Mouse (Mus musculus): ENCODE data around the gene Sertad2. TPM values are rescaled to one million over a fixed set of nuclear protein-coding genes. Genes with fewer than 3 reads are reported as not detected.

Sertad2 gene
- polyA plus RNA-seq (2016; fragmentation: Nextera tagmentation; extraction: Ambion mirVana): 32.2 and 33.1 TPM in 2 replicates

DNA sequence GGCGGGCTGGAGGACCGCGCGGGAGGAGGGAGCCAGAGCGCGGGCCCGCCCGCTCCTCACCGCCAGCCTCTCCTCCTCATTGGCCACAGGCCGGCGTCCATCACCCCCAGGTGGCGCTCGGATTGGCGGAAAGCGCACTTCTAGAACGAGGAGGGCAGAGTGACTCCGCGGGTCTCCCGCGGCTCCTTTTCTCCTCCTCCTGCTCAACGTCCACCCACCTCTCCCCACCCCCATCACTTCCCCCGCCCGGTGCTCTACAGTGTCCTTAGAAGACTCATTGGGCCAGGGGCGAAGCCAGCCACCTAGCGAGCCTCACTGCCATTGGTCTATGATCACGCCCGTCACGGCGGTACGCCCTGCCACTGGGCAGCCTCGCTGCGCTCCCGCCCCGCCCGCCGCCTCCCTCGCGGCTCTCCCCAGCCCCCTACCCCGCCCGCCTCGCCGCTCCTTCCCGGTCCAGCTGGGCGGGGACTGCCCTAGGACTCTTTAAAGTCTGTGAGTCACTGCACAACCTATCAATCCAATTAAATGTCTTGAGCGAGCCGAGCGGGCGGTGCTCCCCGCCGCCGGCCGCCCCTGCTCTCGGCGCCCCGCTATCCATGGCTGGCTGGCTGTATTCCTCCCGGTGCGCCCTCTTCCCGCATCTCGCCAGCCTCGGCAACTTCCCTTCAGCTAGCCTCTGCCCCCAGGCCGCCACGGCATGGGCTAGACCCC is at the start of gene Sertad2:
Sertad2 (plus strand) TSS at position 515 of the 714 bp plus-strand sequence.
- Histone ChIP-seq H3K27ac (ENCODE audit: poor library complexity, severe bottlenecking) (peak within 1 kb of the TSS; percentile 97), H3K36me3 (no peaks in the 10 kb centered on the region), H3K27me3 (replicated peaks) (no peaks in the 10 kb centered on the region), H3K4me1 (replicated peaks) (peaks cover 12% of the 10 kb centered on the region), H3K9ac (peak within 1 kb of the TSS; percentile 97), H3K4me2 (peak within 1 kb of the TSS; percentile 70), H3K4me3 (peak within 1 kb of the TSS; percentile 94), H3K9me3 (replicated peaks) (no peaks in the 10 kb centered on the region)
- peak; percentile 96 for ATAC-seq (ENCODE audit: insufficient number of reproducible peaks, low FRiP score)
- WGBS: under 1% methylated on average over 61 of the region's 62 CpGs

DNA sequence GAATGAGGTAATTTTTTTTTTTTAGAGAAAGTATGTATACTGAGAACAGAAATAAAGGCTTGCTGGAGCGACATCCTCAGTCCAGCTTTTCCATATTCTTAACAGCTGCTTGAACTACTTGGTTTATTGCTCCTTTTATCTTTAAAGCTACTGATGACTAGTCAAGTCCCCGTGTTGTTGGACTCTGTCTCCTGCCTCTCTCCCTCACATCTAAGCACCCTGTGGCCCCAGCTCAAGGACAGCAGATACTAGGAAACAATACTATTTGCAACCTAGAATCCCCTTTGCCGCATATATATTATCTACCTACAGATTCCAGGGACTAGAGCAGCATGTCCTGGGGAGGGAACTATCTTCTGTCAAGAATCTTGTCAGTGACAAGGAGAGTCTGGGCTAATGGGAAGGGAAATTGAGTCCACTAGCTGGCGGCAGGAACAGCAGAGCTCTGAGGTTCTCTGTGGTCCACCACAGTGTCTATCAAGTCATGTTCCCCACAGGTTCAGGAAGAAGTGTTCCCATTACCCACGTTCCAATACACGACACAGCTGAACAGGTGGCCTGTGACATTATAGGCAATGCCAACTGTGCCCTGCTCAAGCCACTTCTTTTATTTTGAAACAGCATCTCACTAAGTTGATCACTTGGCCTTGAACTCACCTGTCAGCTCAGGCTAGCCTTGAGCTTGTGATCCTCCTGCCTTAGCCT is 49.0 kb upstream of the Sertad2 start:
- 70% methylated on average over 6 of the region's 6 CpGs for WGBS

DNA sequence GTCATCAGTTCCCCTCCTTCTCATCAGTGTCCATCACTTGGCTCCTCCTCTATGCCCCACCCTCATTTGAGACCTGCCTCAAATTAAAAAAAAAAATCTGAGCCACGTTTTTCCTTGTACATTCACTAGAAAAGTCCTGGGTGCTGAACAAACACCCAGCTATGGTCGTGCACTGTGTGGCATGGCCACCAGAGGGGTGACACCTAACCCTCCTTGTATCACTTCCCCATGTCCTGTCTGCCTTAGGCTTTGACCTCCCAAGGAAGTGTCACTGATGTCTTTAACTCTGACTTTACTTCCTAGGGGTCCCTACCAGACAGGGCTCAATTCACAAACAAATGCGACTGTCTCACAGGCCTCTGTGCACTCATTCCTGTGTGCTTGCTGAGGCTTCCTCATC is 42.5 kb upstream of the Sertad2 start:
- Histone ChIP-seq H3K27me3 (replicated peaks) (peaks cover under 1% of the 10 kb centered on the region), H3K4me1 (replicated peaks) (no peaks in the 10 kb centered on the region), H3K4me2 (no peak overlapping the region), H3K36me3 (no peaks in the 10 kb centered on the region), H3K9ac (no peak overlapping the region), H3K9me3 (replicated peaks) (no peaks in the 10 kb centered on the region), H3K4me3 (no peak overlapping the region), H3K27ac (ENCODE audit: poor library complexity, severe bottlenecking) (no peak overlapping the region)
- 41% methylated on average over 3 of the region's 3 CpGs for WGBS
- ATAC-seq (ENCODE audit: insufficient number of reproducible peaks, low FRiP score): no peak

More for the DNA sequence above, 49.0 kb upstream of the Sertad2 start:
- H3K4me3 ChIP-seq: no peak overlapping the region
- H3K27ac ChIP-seq (ENCODE audit: poor library complexity, severe bottlenecking): no peak overlapping the region
- H3K9ac ChIP-seq: no peak overlapping the region
- no peaks in the 10 kb centered on the region for H3K4me1 ChIP-seq (replicated peaks)
- H3K4me2 ChIP-seq: no peak overlapping the region
- H3K9me3 ChIP-seq (replicated peaks): no peaks in the 10 kb centered on the region
- H3K36me3 ChIP-seq: no peaks in the 10 kb centered on the region
- ATAC-seq (ENCODE audit: insufficient number of reproducible peaks, low FRiP score): no peak
- peaks cover 25% of the 10 kb centered on the region for H3K27me3 ChIP-seq (replicated peaks)

DNA sequence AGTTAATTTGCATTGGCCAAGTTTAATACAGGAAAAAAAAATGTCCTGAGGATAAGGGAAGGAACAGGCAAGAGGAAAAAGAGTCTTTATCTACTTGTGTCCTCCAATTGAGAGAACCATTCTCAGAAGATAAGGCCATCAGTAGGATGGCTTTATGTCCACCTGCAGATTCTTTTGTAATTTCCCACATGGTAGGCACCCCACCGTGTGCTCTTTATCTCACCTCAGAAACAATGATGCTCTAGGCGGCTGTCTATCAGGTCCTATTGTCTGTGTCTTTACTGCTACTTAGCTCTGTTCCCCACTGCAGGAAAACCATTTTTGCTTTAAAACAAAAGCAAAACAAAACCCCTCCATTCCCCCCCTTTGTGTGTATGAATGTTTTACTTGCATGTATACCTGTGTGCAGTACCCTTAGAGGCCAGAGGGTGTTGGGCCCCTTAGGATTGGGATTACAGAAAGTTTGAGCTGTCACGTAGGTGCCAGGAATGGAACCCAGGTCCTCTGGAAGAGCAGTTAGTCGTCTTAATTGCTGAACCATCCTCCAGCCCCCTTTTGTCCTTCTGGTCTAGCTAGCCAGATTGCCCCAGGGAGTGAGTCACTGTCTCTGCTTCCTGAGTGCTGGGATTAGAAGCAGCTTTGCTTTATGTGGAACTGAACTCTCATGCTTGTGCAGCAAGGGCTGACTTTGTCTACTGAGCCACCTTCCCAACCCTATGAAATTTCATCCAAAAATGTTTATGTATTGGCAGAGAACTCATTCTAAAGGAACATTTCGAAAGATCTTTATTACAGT is 41.7 kb upstream of the Sertad2 start:
- Histone ChIP-seq H3K4me3 (no peak overlapping the region), H3K27me3 (replicated peaks) (no peaks in the 10 kb centered on the region; the same call in none of the 2 replicates), H3K4me2 (no peak overlapping the region), H3K36me3 (no peaks in the 10 kb centered on the region), H3K27ac (ENCODE audit: poor library complexity, severe bottlenecking) (no peak overlapping the region), H3K4me1 (replicated peaks) (no peaks in the 10 kb centered on the region), H3K9me3 (replicated peaks) (no peaks in the 10 kb centered on the region), H3K9ac (no peak overlapping the region)
- 63% methylated on average over 5 of the region's 5 CpGs for WGBS
- ATAC-seq (ENCODE audit: insufficient number of reproducible peaks, low FRiP score): no peak

DNA sequence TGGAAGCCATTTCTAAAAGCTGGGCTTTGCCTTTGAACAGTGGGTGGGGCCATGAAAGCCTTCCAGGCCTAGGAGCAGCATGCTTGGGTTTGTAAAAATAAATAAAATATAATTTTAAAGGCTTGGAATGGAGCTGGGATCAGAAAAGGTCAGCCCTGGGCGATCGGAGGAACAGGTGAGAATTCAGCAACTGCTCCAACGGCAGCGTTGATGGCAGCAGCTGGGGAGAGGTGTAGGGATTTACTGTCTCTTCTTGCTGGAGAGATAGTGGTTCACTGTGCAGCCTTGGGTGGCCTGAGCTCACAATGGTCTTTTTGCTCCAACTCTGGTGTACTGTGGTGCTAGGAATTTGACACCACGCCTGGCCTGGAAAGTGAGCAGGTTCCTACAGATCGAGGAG is 29.5 kb upstream of the Sertad2 start:
- Histone ChIP-seq H3K27me3 (replicated peaks) (no peaks in the 10 kb centered on the region), H3K36me3 (no peaks in the 10 kb centered on the region), H3K4me3 (no peak overlapping the region), H3K4me1 (replicated peaks) (no peaks in the 10 kb centered on the region), H3K4me2 (no peak overlapping the region), H3K27ac (ENCODE audit: poor library complexity, severe bottlenecking) (no peak overlapping the region), H3K9me3 (replicated peaks) (peaks cover 8% of the 10 kb centered on the region), H3K9ac (no peak overlapping the region)
- ATAC-seq (ENCODE audit: insufficient number of reproducible peaks, low FRiP score): no peak
- WGBS: 89% methylated on average over 6 of the region's 6 CpGs

DNA sequence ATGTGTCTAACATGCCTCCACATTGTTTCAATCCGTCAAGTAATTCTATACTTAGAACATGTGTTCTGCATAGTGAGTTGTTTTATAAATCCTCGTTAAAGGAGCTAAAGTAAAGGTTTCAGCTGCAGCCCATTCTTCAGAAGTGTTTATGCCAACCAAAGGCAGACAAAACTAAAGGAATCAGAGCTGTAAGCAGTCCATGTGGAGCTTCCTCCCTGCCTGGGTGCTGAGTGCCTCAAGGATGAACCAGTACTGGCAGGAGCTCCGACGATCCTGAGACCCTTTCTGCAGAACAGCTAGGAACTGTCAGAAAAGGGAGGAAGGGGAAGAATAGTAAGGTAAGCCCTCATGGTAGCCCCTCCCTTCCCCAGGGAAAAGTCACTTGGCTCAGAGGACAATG is 28.3 kb upstream of the Sertad2 start:
- no peak overlapping the region for H3K27ac ChIP-seq (ENCODE audit: poor library complexity, severe bottlenecking)
- no peaks in the 10 kb centered on the region for H3K27me3 ChIP-seq (replicated peaks)
- no peak overlapping the region for H3K9ac ChIP-seq
- no peaks in the 10 kb centered on the region for H3K36me3 ChIP-seq
- no peak for ATAC-seq (ENCODE audit: insufficient number of reproducible peaks, low FRiP score)
- peaks cover 8% of the 10 kb centered on the region for H3K9me3 ChIP-seq (replicated peaks)
- no peak overlapping the region for H3K4me3 ChIP-seq
- 77% methylated on average over 4 of the region's 4 CpGs for WGBS
- H3K4me2 ChIP-seq: no peak overlapping the region
- H3K4me1 ChIP-seq (replicated peaks): no peaks in the 10 kb centered on the region

DNA sequence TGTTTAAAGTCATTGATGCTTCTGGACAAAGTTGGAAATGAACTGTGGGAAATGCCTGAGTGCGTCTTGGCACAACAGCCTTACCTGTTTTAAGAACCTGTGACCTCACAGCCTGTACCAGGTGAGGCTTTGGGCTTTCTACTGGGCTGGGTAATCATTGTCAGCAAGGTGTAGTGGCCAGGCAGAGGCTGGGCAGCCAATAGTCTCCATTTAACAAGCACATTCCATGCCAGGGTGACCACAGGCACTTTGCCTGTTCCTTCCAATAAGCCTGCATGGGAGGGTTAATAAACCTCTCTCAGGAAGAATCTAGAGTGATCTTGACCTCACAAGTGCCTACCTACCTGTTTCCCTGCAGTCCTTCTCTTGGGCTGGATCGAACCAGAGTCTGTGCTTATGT is 21.7 kb upstream of the Sertad2 start:
- Histone ChIP-seq H3K4me2 (no peak overlapping the region), H3K9me3 (replicated peaks) (no peaks in the 10 kb centered on the region), H3K4me1 (replicated peaks) (no peaks in the 10 kb centered on the region), H3K27me3 (replicated peaks) (no peaks in the 10 kb centered on the region), H3K27ac (ENCODE audit: poor library complexity, severe bottlenecking) (no peak overlapping the region), H3K9ac (no peak overlapping the region), H3K36me3 (no peaks in the 10 kb centered on the region), H3K4me3 (no peak overlapping the region)
- 89% methylated on average over 2 of the region's 2 CpGs for WGBS
- ATAC-seq (ENCODE audit: insufficient number of reproducible peaks, low FRiP score): no peak

DNA sequence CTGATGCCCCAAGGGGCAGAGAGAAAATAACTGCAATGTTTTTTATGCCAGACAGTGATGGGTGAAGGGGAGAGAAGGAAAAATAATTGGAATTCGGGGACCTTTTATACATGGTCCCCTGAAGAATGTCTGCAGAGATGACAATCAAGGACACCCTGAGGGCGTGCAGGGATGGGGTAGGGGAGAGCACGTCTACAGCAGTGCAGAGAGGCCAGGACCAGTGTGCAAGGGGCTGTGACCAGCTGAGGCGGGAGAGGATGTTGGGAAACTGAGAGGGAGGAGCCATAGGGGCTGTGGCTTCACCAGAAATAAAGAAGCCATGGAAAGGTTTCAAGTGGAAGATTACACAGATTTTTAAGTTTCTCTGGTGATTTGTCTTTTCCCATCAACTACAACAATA is 20.3 kb upstream of the Sertad2 start:
- Histone ChIP-seq H3K4me3 (no peak overlapping the region), H3K4me2 (no peak overlapping the region), H3K36me3 (no peaks in the 10 kb centered on the region), H3K27ac (ENCODE audit: poor library complexity, severe bottlenecking) (no peak overlapping the region), H3K27me3 (replicated peaks) (no peaks in the 10 kb centered on the region), H3K9me3 (replicated peaks) (no peaks in the 10 kb centered on the region), H3K9ac (no peak overlapping the region), H3K4me1 (replicated peaks) (no peaks in the 10 kb centered on the region)
- ATAC-seq (ENCODE audit: insufficient number of reproducible peaks, low FRiP score): no peak
- 71% methylated on average over 4 of the region's 4 CpGs for WGBS

DNA sequence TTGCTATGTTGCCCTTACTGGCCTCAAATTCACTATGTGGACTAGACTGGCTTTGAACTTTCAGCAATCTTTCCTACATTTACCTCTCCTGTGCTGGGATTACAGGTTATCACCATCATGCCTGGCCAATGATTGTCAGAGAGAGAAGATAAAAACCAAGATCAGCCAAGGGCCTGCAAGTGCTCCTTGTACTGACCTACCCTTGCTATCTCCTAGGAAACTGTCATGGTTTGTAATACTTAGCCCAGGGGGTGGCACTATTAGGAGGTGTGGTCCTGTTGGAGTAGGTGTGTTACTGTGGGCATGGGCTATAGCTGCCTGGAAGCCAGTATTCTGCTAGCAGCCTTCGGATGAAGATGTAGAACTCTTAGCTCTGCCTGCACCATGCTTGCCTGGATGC is 18.6 kb upstream of the Sertad2 start:
- WGBS: 86% methylated on average over 1 of the region's 1 CpGs
- no peaks in the 10 kb centered on the region for H3K9me3 ChIP-seq (replicated peaks)
- H3K27ac ChIP-seq (ENCODE audit: poor library complexity, severe bottlenecking): no peak overlapping the region
- H3K27me3 ChIP-seq (replicated peaks): no peaks in the 10 kb centered on the region
- H3K9ac ChIP-seq: no peak overlapping the region
- no peak overlapping the region for H3K4me2 ChIP-seq
- H3K4me1 ChIP-seq (replicated peaks): no peaks in the 10 kb centered on the region
- H3K4me3 ChIP-seq: no peak overlapping the region
- H3K36me3 ChIP-seq: no peaks in the 10 kb centered on the region
- no peak for ATAC-seq (ENCODE audit: insufficient number of reproducible peaks, low FRiP score)

DNA sequence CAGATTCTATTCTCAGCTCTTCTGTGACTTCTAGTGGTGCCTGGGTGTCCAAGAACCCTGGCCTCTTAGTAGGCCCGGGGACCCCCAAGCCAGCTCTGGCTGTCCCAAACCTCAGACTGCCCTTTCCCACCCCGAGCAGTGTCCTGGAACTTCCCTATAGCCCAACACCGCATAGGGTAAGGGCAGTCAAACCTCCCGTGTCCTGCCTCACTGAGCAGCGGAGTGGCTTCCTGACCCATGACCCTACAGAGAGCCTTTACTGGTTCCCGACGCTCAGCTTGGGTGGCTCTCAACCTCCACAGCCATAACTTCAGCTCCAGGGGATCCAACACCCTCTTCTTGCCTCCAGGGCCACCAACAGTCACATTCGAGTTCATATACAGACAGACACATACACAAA is 17.1 kb upstream of the Sertad2 start:
- Histone ChIP-seq H3K27me3 (replicated peaks) (no peaks in the 10 kb centered on the region), H3K4me1 (replicated peaks) (no peaks in the 10 kb centered on the region), H3K9me3 (replicated peaks) (no peaks in the 10 kb centered on the region), H3K4me2 (no peak overlapping the region), H3K9ac (no peak overlapping the region), H3K4me3 (no peak overlapping the region), H3K36me3 (no peaks in the 10 kb centered on the region), H3K27ac (ENCODE audit: poor library complexity, severe bottlenecking) (no peak overlapping the region)
- no peak for ATAC-seq (ENCODE audit: insufficient number of reproducible peaks, low FRiP score)
- WGBS: 83% methylated on average over 8 of the region's 8 CpGs

DNA sequence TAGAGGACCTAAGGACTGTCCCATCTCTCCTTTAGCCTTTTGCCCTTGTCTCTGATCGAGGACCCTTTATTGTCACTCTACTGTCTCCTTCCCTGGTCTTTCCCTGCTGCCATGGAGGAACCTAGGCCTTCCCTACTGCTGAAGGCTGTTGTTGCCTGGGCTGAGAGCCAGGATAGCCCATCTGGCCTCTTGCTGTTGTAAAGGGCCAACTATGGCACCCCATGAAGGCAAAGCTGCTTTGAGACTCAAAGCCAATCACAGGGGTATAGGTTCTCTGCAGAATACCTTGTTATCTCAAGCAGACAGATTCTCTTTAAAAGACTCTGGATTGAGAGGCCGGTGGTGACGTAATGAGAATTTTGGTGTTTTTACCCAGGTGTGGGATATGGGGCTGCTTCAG is 15.2 kb upstream of the Sertad2 start:
- peaks cover 3% of the 10 kb centered on the region; the same call in 1 of the 2 replicates for H3K4me1 ChIP-seq (replicated peaks)
- H3K27ac ChIP-seq (ENCODE audit: poor library complexity, severe bottlenecking): no peak overlapping the region
- H3K27me3 ChIP-seq (replicated peaks): no peaks in the 10 kb centered on the region
- no peak overlapping the region for H3K4me2 ChIP-seq
- no peak overlapping the region for H3K9ac ChIP-seq
- no peak overlapping the region for H3K4me3 ChIP-seq
- H3K9me3 ChIP-seq (replicated peaks): no peaks in the 10 kb centered on the region
- ATAC-seq (ENCODE audit: insufficient number of reproducible peaks, low FRiP score): no peak
- WGBS: 87% methylated on average over 3 of the region's 3 CpGs
- H3K36me3 ChIP-seq: no peaks in the 10 kb centered on the region
